Mouse (Mus musculus): ENCODE results near the gene Cdk14.

Cdk14 gene

DNA sequence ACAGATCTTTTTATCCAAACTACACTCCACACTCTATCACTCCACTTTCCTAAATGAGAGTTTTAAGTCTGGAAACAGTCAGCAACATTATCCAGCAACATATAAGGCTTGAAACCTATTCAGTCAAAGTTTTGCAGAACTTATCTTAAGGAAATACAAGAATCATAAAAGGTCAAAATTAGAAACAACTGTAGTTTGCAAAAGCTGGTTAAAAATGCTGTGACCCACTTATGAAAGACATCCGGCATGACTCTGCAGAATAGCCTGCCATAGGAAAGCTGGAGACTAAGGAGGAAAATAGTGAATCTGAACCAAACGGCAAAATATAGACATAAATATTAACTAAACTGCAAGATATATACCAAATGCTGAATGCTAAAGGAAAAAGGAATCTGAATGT lies 566.6 kb downstream of the Cdk14 start:
- DNase-seq (ENCODE audit: low spot score): no peak

- no peak for DNase-seq (ENCODE audit: low spot score)
These were observed 567.3 kb downstream of the Cdk14 start for GRCm38 (mm10) chr5:4852711-4853320.

- DNase-seq (ENCODE audit: low spot score): no peak
These were observed 568.0 kb downstream of the Cdk14 start for GRCm38 (mm10) chr5:4851934-4852710.

GRCm38 (mm10) chr5:4851245-4851933 lies 568.7 kb downstream of the Cdk14 start:
- DNase-seq (ENCODE audit: low spot score): no peak

DNA sequence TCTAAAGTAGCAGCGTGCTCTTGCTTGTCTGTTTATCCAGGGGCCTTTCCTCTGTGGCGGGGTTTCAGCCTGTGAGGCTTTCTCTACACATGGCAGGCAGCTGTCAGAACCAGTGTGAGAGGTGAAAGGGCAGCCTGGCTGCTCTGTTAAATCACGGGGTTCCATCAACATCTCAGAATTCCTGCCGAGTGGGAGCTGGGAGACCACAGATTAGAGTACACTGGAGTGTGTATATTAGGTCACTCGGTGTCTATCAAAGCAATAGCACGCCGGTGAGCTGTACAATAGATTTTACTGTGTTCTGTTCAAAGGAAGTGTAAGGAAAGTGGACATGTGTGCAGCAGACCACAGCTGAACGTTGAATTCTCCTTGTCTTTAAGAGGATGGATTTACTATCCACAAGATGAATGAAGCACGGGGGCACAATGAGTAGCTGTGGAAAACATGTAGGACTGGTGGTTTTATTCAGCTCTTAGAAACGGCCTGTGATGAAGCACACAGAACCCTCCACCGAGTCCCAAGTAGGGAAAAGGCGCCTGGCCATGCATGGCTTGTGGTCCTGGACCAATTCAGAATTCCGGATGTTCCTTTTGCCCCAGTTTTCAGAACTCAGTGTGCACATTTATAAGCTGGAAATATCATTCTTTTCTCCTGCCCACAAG lies 585.2 kb downstream of the Cdk14 start:
- DNase-seq (ENCODE audit: low spot score): no peak

DNA sequence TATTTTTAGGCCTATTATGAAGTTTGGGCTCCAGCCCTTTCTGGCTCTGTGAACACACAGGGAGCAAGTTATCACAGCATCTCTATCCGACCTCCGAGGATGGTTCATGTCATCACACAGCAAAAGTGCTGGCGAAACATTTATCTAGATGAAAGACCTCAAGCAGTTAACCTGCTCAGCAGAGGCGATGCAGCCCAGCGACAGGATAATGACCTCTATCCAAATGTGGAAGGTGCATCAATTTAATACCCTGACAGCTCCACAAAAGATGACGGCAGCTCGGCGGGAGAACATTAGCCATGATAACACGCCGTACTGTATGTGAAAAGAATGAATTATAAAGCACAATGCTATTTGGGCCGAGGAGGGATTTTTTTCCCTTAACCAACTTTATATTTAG lies 586.2 kb downstream of the Cdk14 start:
- DNase-seq (ENCODE audit: low spot score): no peak

DNA sequence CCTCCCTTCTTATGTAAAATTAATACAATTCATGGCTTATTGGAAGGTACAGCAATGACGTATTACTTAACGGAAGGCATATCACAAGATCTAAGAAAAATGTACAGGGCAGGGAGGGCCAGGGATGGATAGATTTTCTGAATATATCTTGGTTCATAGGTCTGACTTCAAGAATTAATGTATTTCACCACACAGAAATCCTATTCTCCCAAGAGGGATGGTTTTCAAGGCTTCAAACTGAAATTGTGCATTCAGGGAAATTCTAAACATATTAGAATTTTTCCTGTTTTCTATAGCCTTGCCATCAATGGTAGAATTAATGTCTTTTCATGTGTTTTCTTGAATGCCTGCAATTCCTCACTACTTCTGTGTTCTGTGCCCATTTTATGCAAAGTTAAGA lies 593.2 kb downstream of the Cdk14 start:
- no peak for DNase-seq (ENCODE audit: low spot score)

- DNase-seq (ENCODE audit: low spot score): peak; percentile 22
These were observed 594.2 kb downstream of the Cdk14 start for GRCm38 (mm10) chr5:4825951-4826350.

DNA sequence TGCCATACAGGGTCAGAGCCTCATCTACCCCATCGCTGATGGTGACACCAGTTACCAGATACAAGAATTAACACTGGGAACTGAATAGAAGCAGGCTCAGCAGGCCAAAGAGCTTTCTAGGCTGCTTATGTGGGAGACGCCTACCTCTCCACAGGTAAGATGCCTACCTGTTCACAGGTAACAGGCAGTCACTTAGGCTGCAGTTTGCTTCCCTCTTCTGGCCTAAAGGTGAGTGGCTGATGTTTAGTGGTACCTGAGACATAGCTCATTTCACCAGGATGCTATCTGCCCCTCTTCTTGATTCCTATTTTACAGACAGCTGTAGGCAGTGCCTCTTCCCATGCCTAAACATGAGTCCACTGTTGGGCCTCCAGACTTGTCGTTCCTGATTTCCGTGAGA lies 595.0 kb downstream of the Cdk14 start:
- DNase-seq (ENCODE audit: low spot score): no peak

GRCm38 (mm10) chr5:4824171-4824570 lies 595.9 kb downstream of the Cdk14 start:
- no peak for DNase-seq (ENCODE audit: low spot score)

- DNase-seq (ENCODE audit: low spot score): no peak
These were observed 598.1 kb downstream of the Cdk14 start for GRCm38 (mm10) chr5:4822041-4822440.

GRCm38 (mm10) chr5:4821368-4821771 lies 598.7 kb downstream of the Cdk14 start:
- DNase-seq (ENCODE audit: low spot score): no peak

- DNase-seq (ENCODE audit: low spot score): no peak
These were observed 603.1 kb downstream of the Cdk14 start for GRCm38 (mm10) chr5:4816981-4817380.

GRCm38 (mm10) chr5:4814465-4815204 lies 605.5 kb downstream of the Cdk14 start:
- DNase-seq (ENCODE audit: low spot score): no peak

GRCm38 (mm10) chr5:4813357-4813756 lies 606.8 kb downstream of the Cdk14 start:
- no peak for DNase-seq (ENCODE audit: low spot score)

GRCm38 (mm10) chr5:4812036-4812729 lies 607.9 kb downstream of the Cdk14 start:
- no peak for DNase-seq (ENCODE audit: low spot score)

DNA sequence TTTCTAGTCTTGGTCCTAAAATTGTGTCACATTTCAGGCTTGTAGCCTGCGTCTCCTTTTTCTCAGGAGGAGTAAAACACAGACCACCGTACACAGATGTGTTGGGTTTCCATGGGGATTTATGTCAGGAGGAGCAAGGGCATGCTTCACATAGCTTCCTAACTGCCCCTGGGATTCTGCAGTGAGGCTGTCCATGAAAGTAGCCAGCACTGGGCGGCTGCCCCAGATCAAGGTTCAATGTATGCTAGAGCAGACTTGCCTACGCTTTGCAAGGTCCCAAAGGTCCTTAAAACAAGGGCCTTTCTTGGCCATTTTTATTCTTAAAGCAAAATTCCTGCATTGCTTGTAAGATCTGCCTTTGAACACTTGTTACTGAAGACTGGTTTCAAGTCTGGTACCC lies 614.9 kb downstream of the Cdk14 start:
- no peak for DNase-seq (ENCODE audit: low spot score)

GRCm38 (mm10) chr5:4803708-4804107 lies 616.4 kb downstream of the Cdk14 start:
- DNase-seq (ENCODE audit: low spot score): no peak

- no peak for DNase-seq (ENCODE audit: low spot score)
These were observed 618.1 kb downstream of the Cdk14 start for GRCm38 (mm10) chr5:4801971-4802370.

- no peak for DNase-seq (ENCODE audit: low spot score)
These were observed 618.8 kb downstream of the Cdk14 start for GRCm38 (mm10) chr5:4801096-4801850.

- no peak for DNase-seq (ENCODE audit: low spot score)
These were observed 628.9 kb downstream of the Cdk14 start for GRCm38 (mm10) chr5:4791219-4791618.
